Mouse (Mus musculus): ENCODE results near the gene Fli1.
A peak's percentile ranks its signal among the peaks of the same experiment; 100 is the strongest.

Fli1 gene

DNA sequence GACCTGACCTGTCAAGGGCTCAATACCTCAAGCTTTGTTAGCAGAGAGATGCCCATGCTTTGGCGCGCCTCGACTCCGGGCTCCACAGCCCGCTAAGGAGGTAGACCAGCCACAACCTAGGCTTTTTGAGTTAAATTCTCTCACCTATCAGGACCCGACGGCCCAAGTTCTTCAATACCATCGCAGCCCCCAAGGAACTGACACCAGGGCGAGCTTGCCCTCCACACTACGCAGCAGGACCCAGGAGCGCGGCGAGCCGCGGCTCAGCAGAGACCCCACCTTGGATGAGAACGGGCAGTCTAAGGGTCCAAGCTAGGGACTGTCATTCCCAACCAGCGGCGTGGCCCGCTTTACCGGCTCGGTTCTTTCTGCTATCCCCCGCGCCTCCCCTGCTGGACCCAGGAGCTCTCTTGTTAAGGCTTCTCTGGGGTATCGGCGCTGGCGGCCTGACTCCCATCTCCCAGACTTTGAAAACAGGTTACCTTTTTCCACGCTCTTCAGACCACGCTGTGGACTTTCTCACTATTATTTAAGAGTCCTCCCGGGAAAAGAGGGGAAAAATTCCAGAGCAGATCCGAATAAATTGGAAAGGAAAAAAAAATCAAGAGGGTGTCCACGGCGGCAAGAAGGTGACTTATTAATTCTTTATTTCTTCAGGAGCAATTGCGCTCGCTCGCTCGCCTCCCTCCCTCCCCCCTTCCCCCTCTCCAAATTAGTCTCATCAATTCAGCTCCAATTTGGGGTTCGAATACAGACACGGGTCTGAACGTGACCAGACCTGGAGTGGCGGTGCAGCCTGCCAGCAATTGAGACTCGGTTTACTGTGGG lies at the start of gene Fli1:
Gene Fli1, minus strand, starts transcription at position 650 of the 828 bp plus-strand sequence.
- peak in 1 of 2 experiments; percentile 19 for DNase-seq

DNA sequence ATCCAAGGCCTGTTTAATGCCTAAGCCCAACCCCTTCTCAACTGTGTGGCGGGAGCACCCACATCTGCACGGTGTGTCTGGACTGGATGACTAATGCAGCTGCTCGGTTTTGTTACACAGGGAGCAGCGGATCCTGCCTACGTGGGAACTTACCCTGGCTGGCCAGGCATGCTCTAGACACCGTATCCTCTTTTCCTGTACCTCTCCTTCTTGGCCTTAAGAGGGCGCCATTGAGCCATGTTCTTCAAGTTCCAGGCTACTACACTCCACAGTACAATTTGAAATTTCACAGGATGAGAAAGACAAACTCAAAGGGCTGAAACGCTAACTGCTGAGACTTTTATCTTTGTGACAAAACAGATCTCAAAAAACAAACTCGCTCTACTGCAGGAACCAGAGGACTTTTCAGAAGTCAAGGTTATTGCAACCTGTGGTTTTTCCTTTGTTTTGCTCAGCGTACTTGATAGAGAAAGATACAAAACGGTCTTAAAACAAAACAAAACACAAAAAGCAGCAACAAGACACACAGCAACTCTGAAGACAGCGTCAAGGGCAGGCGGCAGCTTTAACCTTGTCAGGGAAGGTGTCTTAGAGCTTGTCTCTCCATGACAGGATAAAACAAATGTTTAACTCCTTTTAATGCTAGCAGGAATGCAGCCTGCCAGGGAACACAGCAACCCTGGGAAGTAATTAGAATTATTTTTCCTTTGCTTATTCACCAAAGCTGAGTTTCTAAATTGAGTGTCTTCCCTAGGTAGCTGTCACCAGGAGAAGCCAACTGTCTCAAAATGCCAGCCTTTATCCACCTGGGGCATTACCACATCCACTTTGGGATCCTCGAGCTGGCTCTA lies 49.3 kb upstream of the Fli1 start:
- peak; percentile 48 to 58 for DNase-seq

DNA sequence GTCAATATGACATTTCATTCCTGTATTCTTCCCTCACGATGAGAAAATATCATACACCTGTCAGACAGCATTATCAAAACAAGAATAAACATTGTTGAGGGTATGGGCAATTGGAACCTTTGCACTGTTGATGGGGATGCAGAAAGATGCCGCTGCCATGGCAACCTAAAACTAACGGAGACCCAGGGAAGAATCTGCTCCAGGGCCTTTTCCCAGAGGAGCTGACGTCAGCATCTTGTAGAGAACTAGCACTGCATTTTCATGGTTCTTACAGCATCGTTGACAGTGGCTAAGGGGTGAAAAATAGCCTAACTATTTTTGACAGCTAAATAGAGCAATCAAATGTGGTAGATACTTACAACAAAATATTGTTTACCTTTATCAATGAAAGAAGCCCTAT lies 47.9 kb upstream of the Fli1 start:
- DNase-seq, result no peak

DNA sequence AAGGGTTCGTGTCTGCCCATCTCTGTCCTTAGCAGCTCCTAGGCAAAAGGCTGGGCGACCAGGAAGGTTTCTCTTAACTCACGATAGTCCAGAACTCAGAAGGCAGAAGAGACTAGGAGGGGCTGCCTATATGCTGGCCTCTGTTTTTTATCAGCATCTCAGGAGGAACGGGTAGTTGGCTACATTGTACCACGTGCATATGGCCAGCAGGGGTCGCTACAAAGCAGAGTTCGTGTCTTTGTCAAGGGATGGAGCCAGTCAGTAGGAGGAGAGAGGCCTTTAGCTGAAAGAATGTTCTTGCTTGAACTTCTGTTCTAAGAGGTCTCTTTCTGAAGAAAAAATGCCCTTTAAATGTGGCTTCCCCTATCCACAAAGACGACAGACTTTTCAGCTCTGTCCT lies 47.2 kb upstream of the Fli1 start:
- DNase-seq, result peak; percentile 73 to 86

DNA sequence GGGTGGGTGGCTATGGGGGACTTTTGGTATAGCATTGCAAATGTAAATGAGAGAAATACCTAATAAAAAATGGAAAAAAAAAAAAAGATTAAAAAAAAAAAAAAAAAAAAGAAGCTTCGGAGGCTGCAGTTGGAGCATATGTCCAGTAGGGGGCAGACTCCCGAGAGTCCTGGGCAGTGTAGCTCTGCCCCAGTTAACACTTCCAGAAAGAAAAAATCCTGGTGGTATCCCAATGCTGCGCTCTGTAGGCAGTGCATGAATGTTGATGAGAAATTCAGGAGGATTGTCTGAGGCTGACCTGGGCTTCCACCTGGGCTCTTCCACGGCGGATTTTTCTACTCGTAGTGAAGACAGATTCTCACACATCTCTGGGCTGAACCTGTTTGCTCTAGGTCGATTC lies 42.7 kb upstream of the Fli1 start:
- peak; percentile 16 to 48 for DNase-seq

DNA sequence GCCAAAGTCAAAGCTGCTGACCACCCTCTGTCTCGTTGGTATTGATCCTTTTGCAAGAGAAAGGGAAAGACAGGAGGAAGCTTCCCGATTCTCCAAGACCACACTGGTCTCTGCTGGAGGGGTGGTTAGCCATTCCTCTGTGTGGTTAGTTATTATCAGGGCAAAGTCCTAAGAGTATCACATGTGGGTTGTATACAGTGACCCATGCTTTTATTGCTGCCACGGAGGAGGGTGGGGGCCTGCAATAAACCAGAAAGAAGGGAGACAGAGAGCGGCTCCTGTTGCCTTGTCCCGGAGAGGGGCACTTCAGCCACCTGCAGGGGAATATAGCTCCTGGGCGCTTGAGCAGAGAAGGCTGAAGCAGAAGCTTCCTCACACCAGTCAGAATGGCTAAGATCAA lies 41.2 kb upstream of the Fli1 start:
- no peak for DNase-seq

DNA sequence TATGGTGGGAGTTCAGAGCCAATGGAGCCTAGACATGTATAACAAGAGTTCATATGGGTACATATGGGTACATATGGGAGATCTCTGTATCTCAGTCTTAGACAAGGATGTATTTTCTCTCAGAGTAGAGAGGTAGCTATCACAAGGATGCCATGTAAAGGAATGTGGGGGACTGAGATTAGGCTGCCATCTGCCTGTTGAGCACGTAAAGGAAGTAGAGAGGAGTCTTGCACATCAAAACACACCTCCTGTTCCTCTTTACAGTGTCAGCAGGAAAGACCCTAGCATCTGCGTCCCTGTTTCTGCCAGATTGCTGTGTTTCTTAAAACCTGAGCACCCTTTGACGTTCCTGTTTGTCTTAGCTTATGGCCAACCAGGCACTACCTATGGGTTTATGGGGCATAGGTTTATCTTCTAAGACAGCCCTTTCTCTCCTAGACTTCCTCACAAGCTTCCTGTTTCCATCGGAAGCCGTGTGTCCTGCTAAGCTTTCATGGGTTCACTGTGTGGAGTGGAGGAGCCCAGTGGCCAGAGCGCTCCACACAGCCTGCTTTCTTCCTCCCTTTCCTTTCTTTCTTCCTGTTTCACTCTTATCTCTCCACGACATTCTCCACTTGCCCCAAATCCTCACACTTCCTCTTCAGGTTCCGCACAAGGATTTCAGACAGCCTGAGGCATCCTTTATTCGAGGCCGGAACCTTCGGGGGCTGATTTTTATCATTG lies 39.4 kb upstream of the Fli1 start:
- no peak for DNase-seq

DNA sequence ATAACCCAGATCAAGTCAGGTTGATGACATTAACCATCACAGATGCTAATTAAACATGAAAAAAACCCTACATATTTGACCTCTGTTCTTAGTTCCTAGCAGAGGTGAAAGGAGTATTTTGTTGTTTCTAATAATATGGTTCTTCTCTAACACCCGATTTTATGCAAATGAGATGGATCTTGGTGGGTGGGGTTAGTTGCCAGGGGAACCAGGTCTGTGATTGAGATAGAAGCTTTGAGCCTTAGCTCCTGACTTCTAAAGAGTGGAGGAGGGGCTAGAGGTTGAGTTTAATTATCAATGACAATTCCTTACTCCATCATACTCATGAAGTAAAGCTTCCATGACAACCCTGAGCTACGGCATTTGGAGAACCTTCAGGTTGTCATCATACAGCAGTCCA lies 35.8 kb upstream of the Fli1 start:
- no peak for DNase-seq

DNA sequence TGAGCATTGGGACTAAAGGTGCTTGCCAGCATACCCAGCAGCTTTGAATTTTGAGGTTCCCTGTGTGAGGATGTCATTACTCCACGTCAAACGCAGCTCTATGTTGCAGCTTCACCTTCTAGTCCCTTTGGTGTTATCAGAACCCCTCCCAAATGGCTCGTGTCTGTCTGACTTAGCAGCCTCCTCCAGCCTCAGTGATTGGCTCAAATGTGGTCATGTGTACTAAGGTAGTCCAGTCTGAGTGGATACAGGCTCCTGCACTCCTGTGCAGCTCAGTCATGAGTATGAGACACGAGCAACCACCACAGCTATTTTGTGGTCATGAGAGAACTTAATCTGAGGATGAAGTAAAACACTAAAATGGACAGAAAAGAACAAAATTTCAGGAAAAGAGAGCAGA lies 31.0 kb upstream of the Fli1 start:
- DNase-seq, result no peak

DNA sequence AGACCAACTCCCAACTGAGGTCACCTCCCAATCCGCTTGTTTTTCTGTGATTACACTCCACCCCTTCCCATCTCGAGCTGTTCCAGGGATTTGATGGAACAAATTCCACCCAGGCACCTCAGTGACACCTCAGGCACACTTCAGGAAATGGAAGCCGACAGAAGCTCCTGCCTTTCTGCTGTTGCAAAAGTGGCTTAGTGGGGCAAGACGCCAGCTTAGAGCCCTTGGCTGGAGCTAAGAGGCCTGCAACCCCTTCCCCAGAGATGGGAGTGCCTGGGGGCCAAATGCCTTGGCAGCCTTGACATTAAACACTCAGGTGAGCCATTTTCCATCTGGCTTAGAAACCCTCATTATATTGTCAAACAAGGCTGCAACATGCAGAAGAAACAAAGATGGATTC lies 29.0 kb upstream of the Fli1 start:
- no peak for DNase-seq

DNA sequence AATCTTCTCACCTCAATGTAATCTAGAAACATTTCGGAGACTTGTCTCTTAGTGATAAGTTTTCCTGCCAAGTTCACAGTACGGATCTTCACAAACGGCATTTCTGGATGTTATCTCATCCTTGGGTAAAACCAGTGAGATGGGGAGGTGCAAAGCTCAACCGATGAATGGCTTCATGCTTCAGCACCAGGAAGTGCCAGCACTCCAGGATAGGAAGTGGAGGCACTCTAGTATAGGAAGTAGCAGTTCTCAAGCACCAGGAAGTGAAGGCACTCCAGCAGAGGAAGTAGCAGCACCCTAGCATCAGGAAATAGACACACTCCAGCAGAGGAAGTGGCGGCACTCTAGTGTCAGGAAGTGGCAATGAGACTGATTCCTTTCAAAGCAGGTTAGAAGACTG lies 27.9 kb upstream of the Fli1 start:
- no peak for DNase-seq

DNA sequence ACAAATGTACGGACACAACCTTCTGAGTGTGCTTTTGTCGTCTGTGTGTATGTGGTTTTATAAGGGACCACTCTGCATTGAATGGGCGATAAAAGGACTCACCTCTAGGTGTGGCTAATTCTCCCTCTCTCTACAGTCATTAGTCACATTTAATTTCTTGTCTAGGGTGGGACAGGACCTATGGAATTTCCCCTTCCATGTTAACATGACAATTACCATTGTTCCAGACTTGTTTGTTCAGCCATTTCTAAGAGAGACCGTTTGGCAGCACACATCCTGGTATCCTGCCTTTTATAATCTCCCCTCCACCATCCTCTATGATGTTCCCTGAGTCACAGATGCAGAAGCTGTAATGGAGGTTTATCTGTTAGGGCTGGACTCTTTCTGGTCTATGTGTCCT lies 26.6 kb upstream of the Fli1 start:
- no peak for DNase-seq

DNA sequence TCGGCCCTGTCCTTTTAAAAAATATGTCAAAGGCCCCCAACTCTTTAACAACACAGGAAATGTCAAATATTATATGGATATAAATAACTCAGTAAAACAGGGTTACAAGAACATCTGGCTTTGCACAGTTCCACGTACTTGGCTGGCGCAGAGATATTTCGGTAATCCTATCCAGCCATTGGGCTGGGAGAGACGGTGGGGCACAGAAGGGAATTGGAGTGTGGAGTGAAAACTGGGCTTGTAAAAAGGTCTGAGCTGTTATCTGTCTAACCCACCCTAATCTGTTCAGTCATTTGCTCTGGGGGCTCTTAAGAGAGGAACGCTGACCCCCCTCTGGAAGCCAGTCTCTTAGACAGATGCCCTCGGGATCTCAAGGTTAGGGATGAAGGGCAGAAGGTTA lies 24.9 kb upstream of the Fli1 start:
- no peak for DNase-seq

DNA sequence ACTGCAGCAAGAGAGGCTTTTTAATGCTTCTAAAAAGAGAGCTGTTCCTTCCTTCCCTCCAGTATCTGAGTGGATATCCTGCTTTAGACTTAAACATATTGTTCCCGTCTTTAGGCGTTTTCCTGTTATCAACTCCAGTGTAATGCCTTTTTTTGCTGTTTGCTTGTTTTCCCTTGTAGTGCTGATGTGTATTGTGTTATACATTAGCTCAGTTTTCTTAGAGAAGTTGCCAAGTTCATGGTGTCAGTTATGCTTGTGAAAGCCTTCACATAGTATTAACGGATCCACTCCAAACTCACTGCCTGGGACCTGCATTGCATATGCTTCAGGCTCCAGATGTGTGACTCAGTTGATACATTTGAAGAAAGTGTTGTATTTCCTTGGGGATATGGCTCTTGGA lies 22.6 kb upstream of the Fli1 start:
- no peak for DNase-seq

DNA sequence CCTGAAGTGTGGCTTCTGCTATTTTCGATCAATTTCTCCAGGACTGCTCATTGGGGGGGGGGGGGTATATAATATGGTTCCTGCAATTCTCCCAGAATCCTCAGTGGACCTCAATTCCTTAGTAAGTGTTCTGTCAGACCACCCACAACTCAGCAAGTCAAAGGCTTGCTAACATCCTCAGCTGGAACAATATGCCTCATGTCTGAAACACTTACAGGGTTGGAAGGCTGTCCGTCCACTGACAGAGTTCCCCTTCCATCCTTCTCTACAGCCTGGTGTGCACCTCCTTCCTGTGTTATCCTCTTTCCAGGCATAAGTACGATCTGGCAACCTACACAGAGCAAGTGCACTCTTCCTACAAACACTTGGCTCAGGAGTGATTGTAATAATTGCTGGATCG lies 20.2 kb upstream of the Fli1 start:
- DNase-seq, result no peak

DNA sequence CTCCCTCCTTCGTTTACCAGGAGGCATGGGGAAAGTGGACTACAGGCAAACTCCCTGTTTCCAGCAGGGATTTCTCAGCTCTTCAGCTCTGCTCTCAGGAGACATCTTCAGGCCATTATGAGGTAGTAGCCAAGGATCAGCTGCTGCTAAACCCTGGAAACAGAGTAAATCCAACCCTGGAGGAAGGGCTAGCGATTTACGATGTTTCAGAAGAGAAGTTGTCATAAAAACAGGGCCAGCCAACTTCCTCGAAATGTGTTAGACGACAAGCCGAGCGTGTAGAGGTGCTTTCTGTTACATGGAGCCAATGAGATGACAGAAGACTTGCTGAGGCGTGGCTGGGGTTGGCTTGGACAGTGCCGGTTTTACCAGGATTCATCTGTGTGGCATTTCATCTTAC lies 19.7 kb upstream of the Fli1 start:
- DNase-seq, result no peak

DNA sequence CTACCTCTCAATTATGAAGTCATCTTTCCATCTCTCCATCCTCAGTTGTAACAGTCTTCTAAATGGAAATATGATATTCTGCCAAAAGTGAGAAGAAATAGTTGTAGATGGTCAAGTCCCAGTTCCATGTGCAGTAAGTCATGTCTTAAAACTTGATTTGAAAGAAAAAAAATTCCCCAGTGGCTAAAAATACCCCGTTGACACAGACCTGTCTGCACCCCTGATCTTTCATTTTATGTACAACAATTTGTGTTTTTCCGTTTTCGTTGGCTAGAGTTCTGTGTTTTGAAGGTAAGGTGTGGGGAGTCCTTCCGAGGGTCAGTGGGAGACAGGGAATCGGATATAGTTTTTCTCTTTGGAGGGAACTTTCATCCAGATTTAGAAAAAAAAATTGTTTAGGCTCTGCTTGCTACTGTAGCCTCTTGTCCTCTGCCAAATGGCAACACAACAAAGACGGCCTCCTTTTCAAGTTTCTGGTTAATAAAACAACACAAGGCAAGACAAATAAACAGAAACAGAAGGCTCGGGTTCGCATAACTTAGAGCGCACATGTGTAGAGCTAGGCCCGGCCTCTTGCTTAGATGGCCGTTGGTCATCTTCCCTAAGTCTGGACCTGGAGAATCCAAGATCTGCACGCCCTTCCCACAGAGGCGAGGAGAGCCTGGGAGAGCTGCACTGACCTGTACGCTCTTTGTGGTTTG lies 18.7 kb upstream of the Fli1 start:
- DNase-seq, result no peak

DNA sequence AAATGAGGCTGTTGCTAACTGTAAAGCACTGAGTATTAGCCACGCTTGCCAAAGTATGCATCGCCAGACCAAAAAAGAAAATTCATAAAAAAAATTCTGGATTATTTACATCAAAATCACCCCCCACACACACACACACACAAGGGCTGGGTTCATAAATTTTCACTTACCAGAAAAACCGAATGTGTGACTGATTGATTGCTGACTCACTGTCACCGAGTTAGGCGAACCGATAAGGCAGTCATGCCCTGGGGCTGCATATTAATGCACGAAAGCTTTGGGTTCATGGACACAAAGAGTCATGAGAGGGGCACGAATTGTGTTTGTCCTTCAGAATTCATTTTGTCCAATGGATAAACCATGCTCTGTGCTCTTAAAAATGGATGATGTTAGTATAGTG lies 17.2 kb upstream of the Fli1 start:
- DNase-seq, result no peak

DNA sequence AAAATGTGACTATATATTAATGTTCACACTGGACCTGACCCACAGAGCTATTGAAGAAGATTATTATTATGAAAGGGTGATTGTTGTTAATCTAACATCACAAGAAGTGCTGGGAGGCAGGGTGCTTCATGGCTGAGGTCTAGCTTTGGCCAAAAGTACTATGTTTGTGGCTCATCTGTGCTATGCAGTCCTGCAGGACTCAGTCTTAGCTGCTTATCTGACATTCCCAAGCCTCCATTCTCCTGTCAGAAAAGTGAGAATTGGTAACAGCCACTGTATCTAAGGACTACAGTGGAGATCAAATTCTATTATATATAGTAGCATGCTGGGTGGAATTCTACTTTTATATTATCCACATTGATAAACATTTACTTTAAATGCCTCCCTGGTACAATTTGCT lies 16.8 kb upstream of the Fli1 start:
- no peak for DNase-seq

DNA sequence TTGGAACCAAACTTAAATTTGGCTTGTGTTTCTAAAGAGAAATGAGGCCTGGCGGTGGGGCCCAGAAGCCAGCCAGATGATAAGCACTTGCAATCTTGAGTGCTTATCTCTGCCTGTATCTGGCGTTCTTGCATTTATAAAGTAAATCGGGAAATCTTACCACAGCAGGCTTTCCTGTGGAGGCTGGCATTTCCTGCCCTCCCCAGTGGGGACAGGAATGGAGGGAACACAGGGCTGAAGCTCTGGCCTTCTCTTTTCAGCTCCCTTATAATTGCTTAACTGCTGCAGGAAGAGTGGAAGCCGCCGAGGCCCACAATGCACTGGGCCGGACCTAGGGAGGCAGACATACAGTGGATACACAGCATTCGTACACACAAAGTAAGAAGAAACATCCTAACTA lies 13.7 kb upstream of the Fli1 start:
- DNase-seq, result no peak

DNA sequence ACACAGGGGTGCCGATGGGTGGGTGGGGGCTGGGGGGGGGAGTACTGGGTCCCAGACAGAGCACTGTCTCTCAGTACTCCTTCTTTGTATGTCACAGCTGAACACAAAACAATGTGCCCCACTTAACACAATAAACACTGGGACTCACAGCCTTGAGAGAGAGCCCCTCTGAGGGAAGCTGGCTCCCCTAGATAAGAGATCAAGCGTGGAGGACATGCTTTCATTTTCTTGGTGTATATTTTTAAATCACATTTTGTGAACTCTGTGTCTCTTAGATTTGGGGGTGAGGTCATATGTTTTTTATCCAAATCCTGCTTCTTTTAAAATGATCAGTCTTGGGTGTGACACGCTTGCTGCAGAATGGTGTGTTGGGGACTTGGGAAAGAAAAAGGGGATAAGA lies 12.6 kb upstream of the Fli1 start:
- DNase-seq, result no peak

DNA sequence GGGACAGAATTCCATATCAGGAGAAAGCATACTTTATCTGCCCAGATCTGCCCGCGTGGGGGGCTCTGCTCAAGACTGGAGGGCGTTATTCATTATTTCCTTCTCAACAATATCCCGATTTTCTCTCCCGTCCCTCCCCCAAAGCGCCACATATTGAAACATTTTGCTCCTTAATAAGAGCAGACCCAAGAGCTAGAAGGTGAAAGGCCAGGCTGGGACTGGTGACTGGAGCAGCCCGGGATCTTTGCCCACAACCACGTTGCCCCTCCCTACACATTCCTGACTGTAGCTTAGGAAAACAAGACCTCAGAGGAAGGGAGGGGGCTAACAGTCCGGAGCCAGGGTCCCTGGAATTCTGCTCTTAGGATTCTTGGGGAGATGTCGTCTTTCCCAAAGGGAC lies 7.9 kb upstream of the Fli1 start:
- DNase-seq, result no peak
